Mouse (Mus musculus): ENCODE results near the gene Rasl11b.

DNA sequence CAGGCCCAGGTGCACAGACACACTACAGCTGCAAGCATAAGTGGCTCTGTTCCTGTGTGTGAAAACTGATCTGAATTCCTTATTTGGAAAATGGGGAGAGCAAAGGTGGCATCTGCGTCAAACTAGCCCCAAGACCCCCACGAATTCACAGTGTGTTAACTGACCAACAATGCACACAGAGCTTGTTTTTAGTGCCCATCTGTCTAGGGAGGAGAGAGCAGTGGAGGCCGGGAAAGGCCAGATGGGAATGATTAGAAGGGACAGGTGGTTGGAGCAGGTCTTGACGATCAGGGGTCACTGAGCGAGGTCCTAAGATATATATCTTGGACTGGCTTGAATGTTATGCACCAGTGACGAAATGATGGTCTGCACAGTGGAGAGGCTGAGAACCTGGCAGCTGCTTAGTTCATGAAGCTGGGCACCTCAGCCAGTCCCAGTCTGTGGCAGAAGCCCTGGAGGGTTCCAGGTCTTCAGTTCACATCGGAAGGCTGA is 39.2 kb upstream of the Rasl11b start:
- TF ChIP-seq CTCF (IDR thresholded peaks at IDR 0.05; ENCODE audit: extremely low read depth, insufficient read depth, low read length), result no peak
- TF ChIP-seq POLR2A (IDR thresholded peaks at IDR 0.05; ENCODE audit: extremely low read depth, insufficient read depth, low read length), result no peak

All from cortical plate, adult 2 months (tissue).